Mouse (Mus musculus): ENCODE measurements around the gene Nfat5.

- no peak for TF ChIP-seq CTCF (IDR thresholded peaks at IDR 0.05; ENCODE audit: control insufficient read depth, insufficient read depth, low read length)
- no peak for TF ChIP-seq POLR2A (IDR thresholded peaks at IDR 0.05; ENCODE audit: borderline replicate concordance, control insufficient read depth, low read depth, low read length)
Measured at GRCm38 (mm10) chr8:107277323-107277883, 15.9 kb upstream of the Nfat5 start.

Measured in bone marrow, adult 2 months (tissue).